Mouse (Mus musculus): ENCODE measurements around the gene Scarb1.

The Scarb1 gene

DNA sequence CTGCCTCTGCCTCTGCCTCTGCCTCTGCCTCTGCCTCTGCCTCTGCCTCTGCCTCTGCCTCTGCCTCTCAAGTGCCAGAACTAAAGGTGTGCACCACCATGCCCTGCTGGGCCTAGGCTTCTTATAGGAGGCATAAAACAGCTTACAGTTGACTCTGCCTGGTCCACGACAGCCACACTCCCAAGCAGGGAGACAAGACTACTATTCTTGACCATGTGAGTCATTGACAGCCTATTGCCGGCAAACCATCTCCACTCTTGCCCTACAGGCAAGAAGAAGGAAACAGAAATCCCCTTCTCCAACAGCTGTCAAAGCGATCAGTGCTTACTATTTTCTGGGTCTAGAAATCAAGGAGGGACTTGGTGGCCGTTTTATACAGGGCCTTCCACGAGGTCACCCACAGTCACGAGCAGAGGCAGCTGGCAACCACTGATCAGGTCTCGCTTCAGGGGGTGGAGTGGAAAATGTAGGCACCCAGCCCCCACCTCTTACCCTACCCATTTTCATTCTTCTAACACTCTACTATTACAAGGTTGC lies 108.4 kb downstream of the Scarb1 start:
- no peak for DNase-seq

DNA sequence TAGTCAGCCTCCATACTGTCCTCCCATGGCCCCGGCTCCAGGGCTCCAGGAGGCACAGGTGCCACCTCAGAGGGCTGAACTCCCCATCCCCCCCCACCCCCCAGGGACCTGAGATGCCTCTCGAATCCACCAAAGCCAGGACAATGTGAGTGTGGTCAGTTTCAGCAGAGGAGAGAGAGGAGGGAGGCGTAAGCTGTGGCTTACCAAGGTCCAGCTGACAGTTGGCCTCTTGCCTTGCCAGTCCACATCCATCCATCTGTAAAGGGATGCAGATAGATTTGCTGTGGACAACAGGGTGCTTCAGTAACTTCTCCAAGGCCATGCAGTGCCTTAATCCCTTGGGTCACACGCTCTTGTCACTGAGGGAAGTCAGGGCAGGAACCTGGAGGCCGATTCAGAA lies 110.4 kb downstream of the Scarb1 start:
- no peak for DNase-seq

DNA sequence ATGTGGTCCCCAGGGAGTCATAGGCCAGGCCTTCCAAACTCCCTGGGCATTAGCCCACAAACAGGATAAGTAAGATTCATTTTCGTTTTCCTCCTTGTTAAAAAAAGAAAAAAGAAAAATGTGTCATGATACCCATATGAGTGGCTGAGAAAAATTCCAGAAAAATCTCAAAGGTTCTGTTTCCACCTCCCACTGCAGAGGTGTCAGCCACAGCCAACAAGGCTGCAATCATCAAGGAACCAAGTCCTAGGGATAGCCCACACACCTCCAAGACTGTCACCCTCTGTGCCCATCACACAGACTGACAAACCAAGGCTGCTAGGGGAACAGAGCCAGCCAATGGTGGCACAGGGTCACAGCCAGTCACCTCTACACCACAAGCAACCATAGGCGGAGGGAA lies 111.8 kb downstream of the Scarb1 start:
- DNase-seq: no peak

DNA sequence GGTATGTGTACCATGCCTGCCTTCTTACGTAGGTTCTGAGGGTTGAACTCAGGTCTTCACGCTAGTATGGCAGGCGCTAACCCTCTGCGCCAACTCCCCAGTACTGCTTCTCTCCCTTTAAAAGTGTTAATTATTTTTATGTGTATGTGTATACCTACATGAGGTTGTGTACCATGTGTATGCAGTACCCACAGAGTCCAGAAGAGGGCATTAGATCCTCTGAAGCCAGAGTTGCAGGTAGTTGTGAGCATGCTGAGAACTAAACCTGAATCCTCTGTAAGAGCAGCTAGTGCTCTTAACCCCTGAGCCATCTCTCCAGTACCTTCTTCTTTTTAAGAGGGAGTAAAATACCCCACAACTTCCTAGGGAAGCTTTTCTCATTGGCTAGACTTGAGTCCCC lies 113.2 kb downstream of the Scarb1 start:
- DNase-seq: no peak

All from retina, postnatal 1 day (tissue).